Mouse (Mus musculus): ENCODE measurements at regions not wholly inside any gene's neighbourhood (a gene's known extent, or its start where the extent isn't known, plus 50 kb on each side); places are given as distances from the start of the nearest gene placed in this dataset.

- Histone ChIP-seq H3K9me3 (ENCODE audit: low read length) (no peaks in the 10 kb centered on the region), H3K4me1 (ENCODE audit: insufficient read depth) (no peaks in the 10 kb centered on the region), H3K36me3 (ENCODE audit: insufficient read depth) (no peaks in the 10 kb centered on the region), H3K27me3 (ENCODE audit: insufficient read depth, low read length) (no peaks in the 10 kb centered on the region), H3K9ac (no peak overlapping the region), H3K4me3 (ENCODE audit: low read depth, low read length) (no peak overlapping the region), H3K27ac (ENCODE audit: low read depth, low read length) (no peak overlapping the region), H3K4me2 (ENCODE audit: low read depth) (no peak overlapping the region)
- peak; percentile 76 for ATAC-seq
- TF ChIP-seq CTCF (IDR thresholded peaks at IDR 0.05; ENCODE audit: low read depth), result no peak; the same call in none of the 2 replicates
- DNase-seq, result peak; percentile 74
- 75% methylated on average over 7 of the region's 7 CpGs for WGBS
Measured at GRCm38 (mm10) chr6:134320379-134320932, 75.7 kb upstream of the Bcl2l14 start.

- no peak for TF ChIP-seq CTCF (IDR thresholded peaks at IDR 0.05; ENCODE audit: low read depth)
- DNase-seq, result no peak
- WGBS, result 77% methylated on average over 3 of the region's 3 CpGs
Measured at GRCm38 (mm10) chr6:134324001-134324400, 72.1 kb upstream of the Bcl2l14 start.

GRCm38 (mm10) chr6:134325564-134325963, 70.6 kb upstream of the Bcl2l14 start:
- Histone ChIP-seq H3K4me3 (ENCODE audit: low read depth, low read length) (no peak overlapping the region), H3K4me2 (ENCODE audit: low read depth) (no peak overlapping the region), H3K4me1 (ENCODE audit: insufficient read depth) (no peaks in the 10 kb centered on the region), H3K27ac (ENCODE audit: low read depth, low read length) (no peak overlapping the region), H3K9me3 (ENCODE audit: low read length) (no peaks in the 10 kb centered on the region), H3K9ac (no peak overlapping the region), H3K27me3 (ENCODE audit: insufficient read depth, low read length) (no peaks in the 10 kb centered on the region), H3K36me3 (ENCODE audit: insufficient read depth) (no peaks in the 10 kb centered on the region)
- DNase-seq (no peak), ATAC-seq (no peak)
- TF ChIP-seq CTCF (IDR thresholded peaks at IDR 0.05; ENCODE audit: low read depth), result no peak
- WGBS, result 93% methylated on average over 4 of the region's 4 CpGs

More at GRCm38 (mm10) chr6:134324001-134324400, 72.1 kb upstream of the Bcl2l14 start:
- Histone ChIP-seq H3K9me3 (ENCODE audit: low read length) (no peaks in the 10 kb centered on the region), H3K27ac (ENCODE audit: low read depth, low read length) (no peak overlapping the region), H3K4me1 (ENCODE audit: insufficient read depth) (no peaks in the 10 kb centered on the region), H3K4me2 (ENCODE audit: low read depth) (no peak overlapping the region), H3K27me3 (ENCODE audit: insufficient read depth, low read length) (no peaks in the 10 kb centered on the region), H3K36me3 (ENCODE audit: insufficient read depth) (no peaks in the 10 kb centered on the region), H3K9ac (no peak overlapping the region), H3K4me3 (ENCODE audit: low read depth, low read length) (no peak overlapping the region)
- ATAC-seq, result no peak

GRCm38 (mm10) chr6:134329550-134330299, 66.4 kb upstream of the Bcl2l14 start:
- Histone ChIP-seq H3K27me3 (ENCODE audit: insufficient read depth, low read length) (no peaks in the 10 kb centered on the region), H3K9me3 (ENCODE audit: low read length) (no peaks in the 10 kb centered on the region), H3K4me1 (ENCODE audit: insufficient read depth) (no peaks in the 10 kb centered on the region), H3K36me3 (ENCODE audit: insufficient read depth) (no peaks in the 10 kb centered on the region), H3K4me2 (ENCODE audit: low read depth) (no peak overlapping the region), H3K9ac (no peak overlapping the region), H3K27ac (ENCODE audit: low read depth, low read length) (no peak overlapping the region), H3K4me3 (ENCODE audit: low read depth, low read length) (no peak overlapping the region)
- no peak for DNase-seq
- no peak for ATAC-seq
- 32% methylated on average over 10 of the region's 10 CpGs for WGBS
- 0 out of 2 replicates have a peak, but pooled peaks have one; percentile 6 for TF ChIP-seq CTCF (IDR thresholded peaks at IDR 0.05; ENCODE audit: low read depth)

GRCm38 (mm10) chr6:134330300-134330640, 65.8 kb upstream of the Bcl2l14 start:
- Histone ChIP-seq H3K4me2 (ENCODE audit: low read depth) (no peak overlapping the region), H3K4me3 (ENCODE audit: low read depth, low read length) (no peak overlapping the region), H3K9ac (no peak overlapping the region), H3K27me3 (ENCODE audit: insufficient read depth, low read length) (no peaks in the 10 kb centered on the region), H3K27ac (ENCODE audit: low read depth, low read length) (no peak overlapping the region), H3K4me1 (ENCODE audit: insufficient read depth) (no peaks in the 10 kb centered on the region), H3K36me3 (ENCODE audit: insufficient read depth) (no peaks in the 10 kb centered on the region), H3K9me3 (ENCODE audit: low read length) (no peaks in the 10 kb centered on the region)
- TF ChIP-seq CTCF (IDR thresholded peaks at IDR 0.05; ENCODE audit: low read depth), result no peak
- no peak for DNase-seq
- ATAC-seq, result 0 out of 2 replicates have a peak, but pooled peaks have one; percentile 2
- WGBS, result 87% methylated on average over 4 of the region's 4 CpGs

- TF ChIP-seq CTCF (IDR thresholded peaks at IDR 0.05; ENCODE audit: low read depth), result no peak
- 87% methylated on average over 15 of the region's 15 CpGs for WGBS
- no peak overlapping the region for H3K4me3 ChIP-seq (ENCODE audit: low read depth, low read length)
- no peaks in the 10 kb centered on the region for H3K36me3 ChIP-seq (ENCODE audit: insufficient read depth)
- H3K4me2 ChIP-seq (ENCODE audit: low read depth), result no peak overlapping the region
- no peaks in the 10 kb centered on the region for H3K4me1 ChIP-seq (ENCODE audit: insufficient read depth)
- no peak overlapping the region for H3K27ac ChIP-seq (ENCODE audit: low read depth, low read length)
- no peak for DNase-seq
- no peaks in the 10 kb centered on the region for H3K9me3 ChIP-seq (ENCODE audit: low read length)
- no peak for ATAC-seq
- no peak overlapping the region for H3K9ac ChIP-seq
- H3K27me3 ChIP-seq (ENCODE audit: insufficient read depth, low read length), result no peaks in the 10 kb centered on the region
Measured at GRCm38 (mm10) chr6:134332718-134333432, 63.2 kb upstream of the Bcl2l14 start.

GRCm38 (mm10) chr6:134335711-134336110, 60.4 kb upstream of the Bcl2l14 start:
- WGBS, result 41% methylated on average over 4 of the region's 4 CpGs
- TF ChIP-seq CTCF (IDR thresholded peaks at IDR 0.05; ENCODE audit: low read depth), result no peak
- H3K27ac ChIP-seq (ENCODE audit: low read depth, low read length), result no peak overlapping the region
- no peak overlapping the region for H3K4me2 ChIP-seq (ENCODE audit: low read depth)
- H3K9ac ChIP-seq, result no peak overlapping the region
- no peak overlapping the region for H3K4me3 ChIP-seq (ENCODE audit: low read depth, low read length)
- peak; percentile 45 for DNase-seq
- H3K9me3 ChIP-seq (ENCODE audit: low read length), result no peaks in the 10 kb centered on the region
- no peaks in the 10 kb centered on the region for H3K4me1 ChIP-seq (ENCODE audit: insufficient read depth)
- no peaks in the 10 kb centered on the region for H3K27me3 ChIP-seq (ENCODE audit: insufficient read depth, low read length)
- no peaks in the 10 kb centered on the region for H3K36me3 ChIP-seq (ENCODE audit: insufficient read depth)
- no peak for ATAC-seq
